Mouse (Mus musculus) thymus, adult 2 months (tissue): ENCODE measurements at regions not wholly inside any gene's neighbourhood (a gene's known extent, or its start where the extent isn't known, plus 50 kb on each side); places are given as distances from the start of the nearest gene placed in this dataset.

Experiments
- CTCF ChIP-seq: fragments of 200-500 bp; IDR thresholded peaks from 2 replicates; pipeline ENCODE4 v1.5.1; 2012; ENCODE audit warnings: mild to moderate bottlenecking, control low read depth, low read length, moderate library complexity, borderline replicate concordance; ENCODE audit not compliant: control insufficient read depth, poor library complexity, insufficient read depth; ENCODE audit errors: extremely low read depth
- POLR2A ChIP-seq: fragments of 200-500 bp; IDR thresholded peaks from 2 replicates; pipeline ENCODE4 v1.6.1; 2012; ENCODE audit warnings: mild to moderate bottlenecking, low read length, control low read depth, moderate library complexity; ENCODE audit not compliant: control insufficient read depth, poor library complexity, insufficient read depth; ENCODE audit errors: extremely low read depth

- TF ChIP-seq CTCF, result no peak
- no peak for TF ChIP-seq POLR2A
Measured at GRCm38 (mm10) chr14:46635322-46635721, 125.0 kb upstream of the Cdkn3 start.
